Mouse (Mus musculus): ENCODE data around the gene Shisa7.
A peak's percentile ranks its signal among the peaks of the same experiment; 100 is the strongest.

Shisa7 gene

GRCm38 (mm10) chr7:4794631-4795168 lies 49.8 kb downstream of the Shisa7 start:
- DNase-seq (ENCODE audit: low spot score in 2 of 2), result no peak

GRCm38 (mm10) chr7:4793674-4794073 lies 50.8 kb downstream of the Shisa7 start:
- DNase-seq (ENCODE audit: low spot score in 2 of 2), result no peak

GRCm38 (mm10) chr7:4793248-4793647 lies 51.2 kb downstream of the Shisa7 start:
- DNase-seq (ENCODE audit: low spot score in 2 of 2), result peak in 1 of 2 experiments; percentile 26

- peak; percentile 94 to 95 for DNase-seq (ENCODE audit: low spot score in 2 of 2)
Observed at GRCm38 (mm10) chr7:4792278-4793212, 52.0 kb downstream of the Shisa7 start, which contains the start of gene Rpl28. Gene Rpl28 (plus strand): TSS chr7:4792874.

GRCm38 (mm10) chr7:4789436-4789935 lies 55.0 kb downstream of the Shisa7 start, which contains the start of gene Tmem238:
Gene Tmem238 (minus strand): TSS chr7:4789656.
- DNase-seq (ENCODE audit: low spot score in 2 of 2), result peak; percentile 60 to 84

GRCm38 (mm10) chr7:4788499-4789435 lies 55.7 kb downstream of the Shisa7 start:
- peak; percentile 61 to 84 for DNase-seq (ENCODE audit: low spot score in 2 of 2)

- peak; percentile 33 to 64 for DNase-seq (ENCODE audit: low spot score in 2 of 2)
Observed at GRCm38 (mm10) chr7:4783667-4784268, 60.7 kb downstream of the Shisa7 start.

- DNase-seq (ENCODE audit: low spot score in 2 of 2), result no peak
Observed at GRCm38 (mm10) chr7:4782759-4783158, 61.7 kb downstream of the Shisa7 start, which contains the start of the genes Il11 and Tmem190. Gene Il11 (minus strand): TSS chr7:4782859. Gene Tmem190 (plus strand): TSS chr7:4782937.

GRCm38 (mm10) chr7:4782130-4782529 lies 62.4 kb downstream of the Shisa7 start:
- DNase-seq (ENCODE audit: low spot score in 2 of 2), result peak in 1 of 2 experiments; percentile 52

- DNase-seq (ENCODE audit: low spot score in 2 of 2), result peak in 1 of 2 experiments; percentile 60
Observed at GRCm38 (mm10) chr7:4779921-4780320, 64.6 kb downstream of the Shisa7 start.

GRCm38 (mm10) chr7:4777851-4778637 lies 66.5 kb downstream of the Shisa7 start:
- peak in 1 of 2 experiments; percentile 55 for DNase-seq (ENCODE audit: low spot score in 2 of 2)

- DNase-seq (ENCODE audit: low spot score in 2 of 2), result peak in 1 of 2 experiments; percentile 72
Observed at GRCm38 (mm10) chr7:4776861-4777830, 67.3 kb downstream of the Shisa7 start.

- DNase-seq (ENCODE audit: low spot score in 2 of 2), result peak in 1 of 2 experiments; percentile 56
Observed at GRCm38 (mm10) chr7:4776131-4776530, 68.4 kb downstream of the Shisa7 start.
